Mouse (Mus musculus): Measurements from ENCODE around the gene Ipmk.

- no peak for TF ChIP-seq CTCF (IDR thresholded peaks at IDR 0.05; ENCODE audit: borderline replicate concordance, extremely low read depth, insufficient read depth, insufficient read length)
- TF ChIP-seq POLR2A (IDR thresholded peaks at IDR 0.05; ENCODE audit: borderline replicate concordance, extremely low read depth, insufficient read depth, insufficient read length, poor library complexity, severe bottlenecking): no peak
Observed at GRCm38 (mm10) chr10:71468315-71468714, 120.8 kb downstream of the Ipmk start.
